In the genomic region with DNA sequence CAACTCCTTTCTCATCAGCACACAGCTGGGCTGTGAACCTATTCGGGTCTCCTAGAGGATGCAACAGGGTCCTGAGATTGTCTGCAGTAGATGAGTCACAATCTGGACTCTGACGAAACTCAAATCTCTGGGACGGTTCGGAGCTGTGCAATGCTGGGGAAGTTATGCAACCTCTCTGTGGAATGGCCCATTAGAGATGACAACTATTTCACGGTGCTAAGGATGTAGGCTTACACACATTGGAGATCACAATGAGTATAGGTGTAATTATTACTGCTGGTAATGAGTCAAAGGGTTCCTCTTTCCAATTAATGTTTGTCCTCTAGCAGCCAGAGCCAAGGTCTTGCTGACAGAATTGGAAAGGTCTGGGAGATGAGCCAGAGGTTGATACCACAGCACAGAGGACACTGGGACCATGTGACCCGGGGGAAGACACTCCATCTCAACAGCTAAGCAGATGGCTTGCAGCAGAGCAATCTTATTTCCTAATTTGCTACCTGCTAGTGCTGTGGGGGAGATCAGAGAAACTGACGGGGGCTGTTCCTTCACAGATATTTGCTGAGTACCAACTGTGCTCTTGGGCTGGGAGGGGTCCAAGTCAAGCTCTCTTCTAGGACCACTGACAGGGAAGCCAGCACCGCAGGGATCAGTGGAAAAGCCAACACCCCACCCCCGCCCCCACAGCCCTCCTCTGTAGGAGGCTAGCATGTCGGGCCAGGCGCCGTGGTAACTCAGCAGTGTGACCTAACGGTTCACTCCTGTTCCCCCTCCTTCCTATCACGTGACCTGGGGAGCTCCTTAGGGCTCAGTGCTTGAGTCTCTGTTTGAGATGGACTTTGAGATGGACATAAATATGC, we compare ENCODE assay signal across 9 mouse cellular contexts. TPM values are rescaled to one million over a fixed set of nuclear protein-coding genes. Genes with fewer than 3 reads are reported as not detected.
A peak's percentile ranks its signal among the peaks of the same experiment; 100 is the strongest.
DNase-seq lines count a peak whose midpoint lies in the region; ATAC-seq and TF ChIP-seq lines count a peak whose summit lies in the region.
"Had no signal": no experiment of that assay in that cellular context is flagged by ENCODE, and none has a peak within 500 bp of the region (broad histone marks: within the 10 kb centered on the region; RNA-seq: fewer than 3 reads in every experiment).

No protein-coding gene starts in this region.

- no peak for ATAC-seq in forebrain, embryonic 11.5 days (replicated peaks; ENCODE audit: low FRiP score)
- peak; percentile 40; the same call in 1 of the 2 replicates for ATAC-seq in heart, embryonic 16.5 days (replicated peaks; ENCODE audit: extremely low read depth, insufficient read depth, low FRiP score)

- H3K27me3 ChIP-seq in forebrain, embryonic 10.5 days (ENCODE audit: poor library complexity, severe bottlenecking) = peaks cover 18% of the 10 kb centered on the region
- no peaks in the 10 kb centered on the region for H3K27me3 ChIP-seq in forebrain, embryonic 11.5 days (ENCODE audit: control insufficient read depth, insufficient read depth, low read length)
- no peaks in the 10 kb centered on the region for H3K27me3 ChIP-seq in heart, embryonic 16.5 days (ENCODE audit: control insufficient read depth, insufficient read depth, low read length)
- no peaks in the 10 kb centered on the region for H3K27me3 ChIP-seq in myocyte (ENCODE audit: control insufficient read depth, insufficient read depth, insufficient read length)
- H3K27me3 ChIP-seq in midbrain, embryonic 10.5 days (ENCODE audit: low read depth, poor library complexity, severe bottlenecking) = peaks cover 38% of the 10 kb centered on the region

- H3K36me3 ChIP-seq in forebrain, embryonic 10.5 days (replicated peaks) = no peaks in the 10 kb centered on the region
- no peaks in the 10 kb centered on the region for H3K36me3 ChIP-seq in forebrain, embryonic 11.5 days (ENCODE audit: control insufficient read depth, insufficient read depth, low read length)
- H3K36me3 ChIP-seq in heart, embryonic 16.5 days (ENCODE audit: control insufficient read depth, insufficient read depth) = no peaks in the 10 kb centered on the region
- H3K36me3 ChIP-seq in myocyte (ENCODE audit: control insufficient read depth, insufficient read depth) = no peaks in the 10 kb centered on the region
- H3K36me3 ChIP-seq in midbrain, embryonic 10.5 days = no peaks in the 10 kb centered on the region

- H3K4me2 ChIP-seq in forebrain, embryonic 11.5 days (ENCODE audit: low read depth, low read length, severe bottlenecking) = no peak overlapping the region
- peak overlapping the region; percentile 18 for H3K4me2 ChIP-seq in heart, embryonic 16.5 days (ENCODE audit: low read depth, low read length)
- H3K4me2 ChIP-seq in myocyte (ENCODE audit: low read depth) = peak overlapping the region; percentile 44

- H3K27ac ChIP-seq in forebrain, embryonic 10.5 days = peak overlapping the region; percentile 40; the same call in 1 of the 2 replicates
- no peak overlapping the region for H3K27ac ChIP-seq in forebrain, embryonic 11.5 days (ENCODE audit: low read depth, low read length)
- peak overlapping the region; percentile 84 for H3K27ac ChIP-seq in heart, embryonic 16.5 days (ENCODE audit: low read length)
- no peak overlapping the region for H3K27ac ChIP-seq in midbrain, embryonic 10.5 days (replicated peaks)
- H3K27ac ChIP-seq: macrophage had no signal

- H3K4me3 ChIP-seq in forebrain, embryonic 10.5 days = no peak overlapping the region
- no peak overlapping the region for H3K4me3 ChIP-seq in forebrain, embryonic 11.5 days (ENCODE audit: low read depth, low read length)
- no peak overlapping the region for H3K4me3 ChIP-seq in heart, embryonic 16.5 days (ENCODE audit: low read length)
- no peak overlapping the region for H3K4me3 ChIP-seq in myocyte
- H3K4me3 ChIP-seq in midbrain, embryonic 10.5 days = no peak overlapping the region

- no peaks in the 10 kb centered on the region for H3K9me3 ChIP-seq in forebrain, embryonic 10.5 days
- H3K9me3 ChIP-seq in forebrain, embryonic 11.5 days (ENCODE audit: control insufficient read depth, low read length) = no peaks in the 10 kb centered on the region
- H3K9me3 ChIP-seq in heart, embryonic 16.5 days (replicated peaks; ENCODE audit: control insufficient read depth, low read length) = no peaks in the 10 kb centered on the region
- H3K9me3 ChIP-seq in midbrain, embryonic 10.5 days (replicated peaks) = no peaks in the 10 kb centered on the region

- TF ChIP-seq POLR2A in myocyte (IDR thresholded peaks at IDR 0.05; ENCODE audit: insufficient read length, low read depth) = no peak

- no peak for DNase-seq in forebrain, embryonic 10.5 days (ENCODE audit: extremely low spot score, low spot score)
- DNase-seq in forebrain, embryonic 11.5 days (ENCODE audit: low spot score) = no peak
- peak; percentile 26 for DNase-seq in thymus, postnatal 14 days
- no peak for DNase-seq in thymus, adult 18-20 months
- no peak for DNase-seq in c-Kit-positive CD71-positive TER-119-positive erythroid progenitor cells, embryonic 14.5 days (ENCODE audit: low spot score)
- DNase-seq in midbrain, embryonic 10.5 days (ENCODE audit: low spot score) = no peak

- no peak overlapping the region for H3ac ChIP-seq in myocyte (ENCODE audit: control insufficient read depth, insufficient read length)

- H3K9ac ChIP-seq in forebrain, embryonic 11.5 days (ENCODE audit: low read length) = no peak overlapping the region
- H3K9ac ChIP-seq in heart, embryonic 16.5 days (ENCODE audit: low read length) = peak overlapping the region; percentile 5; the same call in 1 of the 2 replicates

- 55% methylated on average over 14 of the region's 14 CpGs for WGBS in forebrain, embryonic 10.5 days
- 55% methylated on average over 14 of the region's 14 CpGs for WGBS in forebrain, embryonic 11.5 days
- WGBS in heart, embryonic 16.5 days = 27% methylated on average over 14 of the region's 14 CpGs
- WGBS in midbrain, embryonic 10.5 days = 51% methylated on average over 14 of the region's 14 CpGs

- H3K4me1 ChIP-seq in forebrain, embryonic 10.5 days = peaks cover 30% of the 10 kb centered on the region
- H3K4me1 ChIP-seq in forebrain, embryonic 11.5 days (replicated peaks; ENCODE audit: control insufficient read depth, insufficient read depth, low read length) = no peaks in the 10 kb centered on the region
- H3K4me1 ChIP-seq in heart, embryonic 16.5 days (ENCODE audit: control insufficient read depth, insufficient read depth, low read length) = peaks cover 62% of the 10 kb centered on the region
- peaks cover 21% of the 10 kb centered on the region for H3K4me1 ChIP-seq in midbrain, embryonic 10.5 days

- H3K79me2 ChIP-seq in myocyte (ENCODE audit: control insufficient read depth, insufficient read depth) = no peaks in the 10 kb centered on the region

TF ChIP-seq in myocyte, 11 proteins besides CTCF, POLR2A, EP300 and RAD21:
- TF ChIP-seq TCF3 (IDR thresholded peaks at IDR 0.05; ENCODE audit: insufficient read length, low read depth) = no peak
- TF ChIP-seq USF1 (IDR thresholded peaks at IDR 0.05; ENCODE audit: low read depth) = peak; percentile 88
- TF ChIP-seq SRF (IDR thresholded peaks at IDR 0.05; ENCODE audit: control insufficient read depth, insufficient read length, low read depth) = no peak
- TF ChIP-seq REST (IDR thresholded peaks at IDR 0.05; ENCODE audit: insufficient read depth, insufficient read length) = no peak
- no peak for TF ChIP-seq MAX (IDR thresholded peaks at IDR 0.05; ENCODE audit: low read depth)
- TF ChIP-seq MYOD1 (IDR thresholded peaks at IDR 0.05; ENCODE audit: control insufficient read depth in 1 of 3, insufficient read length in 2 of 3, low read depth in 2 of 3) = peak in 1 of 3 experiments; percentile 42
- no peak for TF ChIP-seq TCF12 (IDR thresholded peaks at IDR 0.05; ENCODE audit: insufficient read depth, poor library complexity, severe bottlenecking)
- no peak for TF ChIP-seq E2F4 (IDR thresholded peaks at IDR 0.05; ENCODE audit: insufficient read depth)
- peak; percentile 87 for TF ChIP-seq CEBPB (IDR thresholded peaks at IDR 0.05; ENCODE audit: insufficient read depth, poor library complexity, severe bottlenecking)

RNA-seq across cellular contexts. Expression of gene Lif, which starts 37.4 kb away (rescaled TPM):
- polyA plus RNA-seq in forebrain, embryonic 10.5 days (2016; fragmentation: Nextera tagmentation; extraction: Ambion mirVana) = 0.11 TPM in 1 of 2 replicates, not detected in the other
- polyA plus RNA-seq in forebrain, embryonic 11.5 days (2014; fragmentation: Nextera tagmentation; extraction: Ambion mirVana) = not detected in 2 replicates
- polyA plus RNA-seq in heart, embryonic 16.5 days (2015; fragmentation: Nextera tagmentation; extraction: Ambion mirVana) = 0.15 and 0.20 TPM in 2 replicates
- polyA plus RNA-seq in myocyte (2012; fragmentation: generic; extraction: Trizol) = 5.2 TPM
- 0.21 TPM in 1 of 2 replicates, not detected in the other for polyA plus RNA-seq in midbrain, embryonic 10.5 days (2016; fragmentation: Nextera tagmentation; extraction: Ambion mirVana)

RNA-seq across cellular contexts. Expression of gene Osm, which starts 58.5 kb away (rescaled TPM):
- 0.06 TPM in 1 of 2 replicates, not detected in the other for polyA plus RNA-seq in forebrain, embryonic 10.5 days (2016; fragmentation: Nextera tagmentation; extraction: Ambion mirVana)
- polyA plus RNA-seq in forebrain, embryonic 11.5 days (2014; fragmentation: Nextera tagmentation; extraction: Ambion mirVana) = not detected in 2 replicates
- 0.21 and 0.33 TPM in 2 replicates for polyA plus RNA-seq in heart, embryonic 16.5 days (2015; fragmentation: Nextera tagmentation; extraction: Ambion mirVana)
- polyA plus RNA-seq in myocyte (2012; fragmentation: generic; extraction: Trizol) = not detected
- 0.05 TPM in 1 of 2 replicates, not detected in the other for polyA plus RNA-seq in midbrain, embryonic 10.5 days (2016; fragmentation: Nextera tagmentation; extraction: Ambion mirVana)

Comparison
In these comparisons a context has a peak if more than half of its experiments do, and no peak if none do; other contexts are left out.
1. H3K27ac ChIP-seq: peak in forebrain, embryonic 10.5 days (single experiment) and heart, embryonic 16.5 days (single experiment); none in forebrain, embryonic 11.5 days (single experiment) and midbrain, embryonic 10.5 days (single experiment).